In the genomic region with DNA sequence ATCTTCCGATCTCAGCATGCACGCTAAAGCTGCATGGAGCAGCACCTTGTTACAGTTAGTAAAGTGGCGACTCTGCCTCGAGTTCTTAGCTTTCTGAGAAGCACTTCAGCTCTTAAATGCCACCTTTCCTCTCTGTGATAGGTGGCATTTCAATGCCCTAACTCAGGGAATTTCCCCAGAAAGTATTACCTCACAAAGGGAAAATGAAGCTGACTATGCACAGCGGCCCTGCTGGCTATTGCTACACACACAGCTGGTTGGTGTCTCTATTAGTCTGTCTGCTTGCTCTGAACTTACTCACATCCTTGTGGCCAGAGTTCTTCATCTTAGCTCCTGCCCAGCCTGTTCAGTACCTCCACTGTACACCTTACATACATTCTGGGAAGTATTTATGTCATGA, we compare ENCODE assay signal across 24 mouse cellular contexts.
DNase-seq lines count a peak whose midpoint lies in the region; ATAC-seq and TF ChIP-seq lines count a peak whose summit lies in the region.
"Had no signal": no experiment of that assay in that cellular context is flagged by ENCODE, and none has a peak within 500 bp of the region (broad histone marks: within the 10 kb centered on the region; RNA-seq: fewer than 3 reads in every experiment).

No protein-coding gene starts in this region.

- no peak overlapping the region for H3K4me3 ChIP-seq in lung, embryonic 14.5 days (ENCODE audit: low read depth, low read length)
- no peak overlapping the region for H3K4me3 ChIP-seq in lung, postnatal 0 days (ENCODE audit: low read depth, low read length)
- no peak overlapping the region for H3K4me3 ChIP-seq in lung, adult 2 months (replicated peaks; ENCODE audit: extremely low read depth, low read depth, low read length)
- H3K4me3 ChIP-seq: embryonic facial prominence, embryonic 12.5 days; forebrain, embryonic 13.5 days; forebrain, embryonic 15.5 days had no signal

- no peak for TF ChIP-seq EP300 in lung, postnatal 0 days (IDR thresholded peaks at IDR 0.05)

- WGBS in lung, embryonic 14.5 days = 55% methylated on average over 5 of the region's 5 CpGs
- whole genome bisulfite sequencing in lung, postnatal 0 days = 43% methylated on average over 5 of the region's 5 CpGs
- WGBS in lung, adult 2 months = 46% methylated on average over 5 of the region's 5 CpGs

- 0 out of 2 replicates have a peak overlapping the region, but pooled peaks have one; percentile 11 for H3K4me2 ChIP-seq in lung, embryonic 14.5 days
- peak overlapping the region; percentile 5 for H3K4me2 ChIP-seq in lung, postnatal 0 days (replicated peaks; ENCODE audit: low read depth, low read length)
- H3K4me2 ChIP-seq: embryonic facial prominence, embryonic 12.5 days; forebrain, embryonic 13.5 days; forebrain, embryonic 15.5 days had no signal

- no peaks in the 10 kb centered on the region for H3K27me3 ChIP-seq in lung, embryonic 14.5 days (ENCODE audit: insufficient read depth, low read length)
- no peaks in the 10 kb centered on the region for H3K27me3 ChIP-seq in lung, postnatal 0 days (replicated peaks; ENCODE audit: insufficient read depth, low read length)
- H3K27me3 ChIP-seq: CH12.LX; embryonic facial prominence, embryonic 12.5 days; forebrain, embryonic 13.5 days; forebrain, embryonic 15.5 days; Patski had no signal

- DNase-seq in lung, embryonic 14.5 days = peak; percentile 51
- no peak for DNase-seq in lung, adult 18-20 months
- peak; percentile 61 for DNase-seq in lung, postnatal 0 days (ENCODE audit: low spot score)
- DNase-seq in lung, adult 2 months = no peak
- DNase-seq in 3T3-L1 (ENCODE audit: low read depth, low spot score) = peak; percentile 8
- DNase-seq in natural killer cell, adult 2 months (ENCODE audit: low spot score in 2 of 2) = no peak
- DNase-seq: adrenal gland, adult 8-10 months; adrenal gland, postnatal 14 days; adrenal gland, postnatal 36 days; B cell, adult 2 months; cerebellum, adult 11-12 months; cerebellum, adult 2 months; cerebellum, adult 9-10 months; cerebellum, postnatal 10 days; cerebellum, postnatal 25 days; forebrain, postnatal 0 days had no signal

- TF ChIP-seq POLR2A in lung, adult 2 months (IDR thresholded peaks at IDR 0.05; ENCODE audit: borderline replicate concordance, extremely low read depth, low read depth, low read length) = no peak

- H3K4me1 ChIP-seq in lung, embryonic 14.5 days (ENCODE audit: insufficient read depth) = no peaks in the 10 kb centered on the region
- no peaks in the 10 kb centered on the region for H3K4me1 ChIP-seq in lung, postnatal 0 days (ENCODE audit: insufficient read depth, low read depth, low read length)
- no peaks in the 10 kb centered on the region for H3K4me1 ChIP-seq in lung, adult 2 months (ENCODE audit: control insufficient read depth, insufficient read depth, low read length)
- H3K4me1 ChIP-seq: forebrain, embryonic 13.5 days; forebrain, embryonic 15.5 days had no signal

- ATAC-seq in lung, embryonic 14.5 days (ENCODE audit: insufficient read depth) = peak; percentile 63; the same call in 1 of the 2 replicates
- peak; percentile 64 for ATAC-seq in lung, postnatal 0 days
- ATAC-seq: activated CD4-positive, CD25-positive, alpha-beta regulatory T cell, adult 4 months; CD4-positive, CD25-positive, alpha-beta regulatory T cell, adult 4 months; forebrain, embryonic 13.5 days; forebrain, embryonic 15.5 days; forebrain, postnatal 0 days; Patski had no signal

- H3K36me3 ChIP-seq in lung, embryonic 14.5 days (ENCODE audit: insufficient read depth) = no peaks in the 10 kb centered on the region
- no peaks in the 10 kb centered on the region for H3K36me3 ChIP-seq in lung, postnatal 0 days (ENCODE audit: insufficient read depth, low read length)
- H3K36me3 ChIP-seq: embryonic facial prominence, embryonic 12.5 days; forebrain, embryonic 15.5 days; G1E had no signal

- TF ChIP-seq CTCF in lung, embryonic 14.5 days (IDR thresholded peaks at IDR 0.05; ENCODE audit: low read depth) = no peak
- TF ChIP-seq CTCF in lung, postnatal 0 days (IDR thresholded peaks at IDR 0.05) = no peak
- TF ChIP-seq CTCF in lung, adult 2 months (IDR thresholded peaks at IDR 0.05; ENCODE audit: insufficient read depth, low read length) = no peak

- no peak overlapping the region for H3K27ac ChIP-seq in lung, embryonic 14.5 days (ENCODE audit: low read depth)
- H3K27ac ChIP-seq in lung, postnatal 0 days (ENCODE audit: low read length) = no peak overlapping the region
- H3K27ac ChIP-seq: embryonic facial prominence, embryonic 12.5 days; forebrain, embryonic 13.5 days; forebrain, embryonic 15.5 days had no signal

- H3K9me3 ChIP-seq in lung, embryonic 14.5 days (ENCODE audit: low read depth, low read length) = no peaks in the 10 kb centered on the region
- H3K9me3 ChIP-seq in lung, postnatal 0 days (ENCODE audit: low read length) = no peaks in the 10 kb centered on the region
- H3K9me3 ChIP-seq: embryonic facial prominence, embryonic 12.5 days; forebrain, embryonic 13.5 days; forebrain, embryonic 15.5 days; G1E had no signal

- no peak overlapping the region for H3K9ac ChIP-seq in lung, embryonic 14.5 days
- no peak overlapping the region for H3K9ac ChIP-seq in lung, postnatal 0 days (replicated peaks; ENCODE audit: low read depth)
- H3K9ac ChIP-seq: embryonic facial prominence, embryonic 12.5 days; forebrain, embryonic 13.5 days; forebrain, embryonic 15.5 days; forebrain, postnatal 0 days had no signal

Comparison
In these comparisons a context has a peak if more than half of its experiments do, and no peak if none do; other contexts are left out.
1. DNase-seq: peak in lung, embryonic 14.5 days (single experiment), lung, postnatal 0 days (single experiment) and 3T3-L1 (single experiment); none in lung, adult 18-20 months (0 of 2), lung, adult 2 months (single experiment) and natural killer cell, adult 2 months (0 of 2).